Mouse (Mus musculus) neural tube, embryonic 10.5 days (tissue): ENCODE data around the gene Syngr2.
"Not testable (repeated sequence)": the region's sequence is repeated elsewhere in the genome, so short reads cannot be mapped to it uniquely, and the experiment has no call there.

Source experiments
- DNase-seq: peaks from one replicate; pipeline ENCODE4 v3.0.0-alpha.2; 2017; ENCODE audit warnings: low spot score; ENCODE audit errors: extremely low spot score

Syngr2 gene

GRCm38 (mm10) chr11:117806781-117807180, 2.7 kb upstream of the Syngr2 start:
- DNase-seq, result no peak

GRCm38 (mm10) chr11:117810401-117811046, 1.1 kb downstream of the Syngr2 start:
- peak; percentile 74 for DNase-seq

- DNase-seq, result no peak
Observed at GRCm38 (mm10) chr11:117813867-117814266, 4.4 kb downstream of the Syngr2 start.

GRCm38 (mm10) chr11:117814704-117815366, 5.4 kb downstream of the Syngr2 start:
- DNase-seq, result no peak

GRCm38 (mm10) chr11:117815850-117816249, 6.4 kb downstream of the Syngr2 start:
- not testable (repeated sequence) for DNase-seq

GRCm38 (mm10) chr11:117816389-117816996, 7.0 kb downstream of the Syngr2 start:
- no peak for DNase-seq

GRCm38 (mm10) chr11:117819095-117819494, 9.6 kb downstream of the Syngr2 start:
- DNase-seq, result no peak

- DNase-seq, result no peak
Observed at GRCm38 (mm10) chr11:117820173-117820572, 10.7 kb downstream of the Syngr2 start.

- DNase-seq, result no peak
Observed at GRCm38 (mm10) chr11:117821868-117822267, 12.4 kb downstream of the Syngr2 start.

- DNase-seq, result no peak
Observed at GRCm38 (mm10) chr11:117822728-117823241, 13.3 kb downstream of the Syngr2 start.

GRCm38 (mm10) chr11:117823411-117823810, 13.9 kb downstream of the Syngr2 start:
- DNase-seq, result no peak

- peak; percentile 82 for DNase-seq
Observed at GRCm38 (mm10) chr11:117824060-117824969, 14.8 kb downstream of the Syngr2 start.

GRCm38 (mm10) chr11:117825333-117826101, 16.0 kb downstream of the Syngr2 start, which contains the start of the genes Afmid and Tk1:
Gene Afmid (plus strand): TSS chr11:117825924.
Gene Tk1 (minus strand): TSS chr11:117826092.
- peak; percentile 81 for DNase-seq

- no peak for DNase-seq
Observed at GRCm38 (mm10) chr11:117826164-117826563, 16.7 kb downstream of the Syngr2 start.

GRCm38 (mm10) chr11:117826916-117827315, 17.4 kb downstream of the Syngr2 start:
- DNase-seq, result no peak

- no peak for DNase-seq
Observed at GRCm38 (mm10) chr11:117827386-117827785, 17.9 kb downstream of the Syngr2 start.

- DNase-seq, result no peak
Observed at GRCm38 (mm10) chr11:117828149-117828887, 18.9 kb downstream of the Syngr2 start.

GRCm38 (mm10) chr11:117828888-117829604, 19.6 kb downstream of the Syngr2 start:
- DNase-seq, result no peak

- no peak for DNase-seq
Observed at GRCm38 (mm10) chr11:117829671-117830215, 20.3 kb downstream of the Syngr2 start.
